Mouse (Mus musculus) WW6 (cell line): ENCODE data around the gene Actn4.

Source experiments
- DNase-seq: peaks from one replicate; pipeline ENCODE4 v3.0.0-alpha.2; 2013; ENCODE audit warnings: low read depth, low spot score

The Actn4 gene

GRCm38 (mm10) chr7:28961927-28962670 is at the start of gene Actn4:
TSS of gene Actn4 (minus strand) at chr7:28962340.
- DNase-seq: peak; percentile 96

- no peak for DNase-seq
These were observed 46.6 kb upstream of the Actn4 start for GRCm38 (mm10) chr7:29008714-29009113.

GRCm38 (mm10) chr7:29008171-29008570 is 46.0 kb upstream of the Actn4 start:
- DNase-seq: no peak

- no peak for DNase-seq
These were observed 45.3 kb upstream of the Actn4 start for GRCm38 (mm10) chr7:29007224-29008101.

DNA sequence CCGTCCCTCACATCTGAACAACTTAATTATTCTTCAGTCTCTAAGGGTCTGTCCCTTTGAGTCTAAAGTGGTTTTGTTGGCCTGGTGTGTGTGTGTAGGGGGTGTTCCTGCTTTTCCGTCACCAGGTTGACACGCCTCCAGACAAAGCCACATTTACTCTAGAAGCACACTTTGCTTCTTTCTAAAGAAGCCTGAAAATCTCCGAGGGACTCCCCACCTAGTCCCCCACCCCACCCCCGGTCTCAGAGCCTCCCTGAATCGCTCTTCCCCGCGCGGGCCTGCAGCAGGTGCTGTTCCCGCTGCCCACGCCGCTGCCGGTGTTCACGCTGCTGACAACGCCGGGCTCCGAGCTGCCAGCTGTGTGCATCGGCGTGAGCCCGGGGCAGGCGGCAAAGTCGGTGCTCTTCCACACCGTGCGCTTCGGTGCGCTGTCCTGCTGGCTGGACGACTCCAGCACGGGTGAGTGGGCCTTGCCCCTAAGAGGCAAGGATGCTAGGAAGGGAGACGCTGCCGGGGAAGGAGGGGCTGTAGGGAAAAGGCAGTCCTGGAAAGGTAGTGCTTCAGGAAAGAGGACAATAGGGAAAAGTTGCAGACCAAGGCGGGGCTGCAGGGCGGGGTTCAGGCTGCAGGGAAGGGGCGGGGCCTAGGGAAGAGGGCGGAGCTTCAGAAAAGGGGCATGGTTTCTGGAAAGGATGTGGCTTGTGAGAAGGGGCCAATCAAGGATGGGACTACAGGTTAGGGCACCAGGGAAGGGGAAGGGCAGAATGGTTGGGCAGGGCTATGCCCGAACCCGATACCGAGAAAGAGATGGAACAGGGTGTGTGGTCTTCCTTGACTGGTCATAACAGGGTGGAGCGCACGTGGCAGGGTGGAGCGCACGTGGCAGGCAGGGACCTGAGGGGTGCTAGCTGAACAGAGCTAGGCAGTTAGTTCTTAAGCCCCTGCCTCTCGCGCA is 38.8 kb upstream of the Actn4 start:
- peak; percentile 85 for DNase-seq

GRCm38 (mm10) chr7:28993402-28993801 is 31.3 kb upstream of the Actn4 start:
- DNase-seq: no peak

GRCm38 (mm10) chr7:28992997-28993396 is 30.9 kb upstream of the Actn4 start:
- no peak for DNase-seq

GRCm38 (mm10) chr7:28991616-28992015 is 29.5 kb upstream of the Actn4 start:
- DNase-seq: no peak

GRCm38 (mm10) chr7:28990766-28991273 is 28.7 kb upstream of the Actn4 start:
- no peak for DNase-seq

- no peak for DNase-seq
These were observed 23.1 kb upstream of the Actn4 start for GRCm38 (mm10) chr7:28985207-28985606.

GRCm38 (mm10) chr7:28984452-28984851 is 22.3 kb upstream of the Actn4 start:
- DNase-seq: no peak

GRCm38 (mm10) chr7:28983849-28984248 is 21.7 kb upstream of the Actn4 start:
- DNase-seq: no peak

DNA sequence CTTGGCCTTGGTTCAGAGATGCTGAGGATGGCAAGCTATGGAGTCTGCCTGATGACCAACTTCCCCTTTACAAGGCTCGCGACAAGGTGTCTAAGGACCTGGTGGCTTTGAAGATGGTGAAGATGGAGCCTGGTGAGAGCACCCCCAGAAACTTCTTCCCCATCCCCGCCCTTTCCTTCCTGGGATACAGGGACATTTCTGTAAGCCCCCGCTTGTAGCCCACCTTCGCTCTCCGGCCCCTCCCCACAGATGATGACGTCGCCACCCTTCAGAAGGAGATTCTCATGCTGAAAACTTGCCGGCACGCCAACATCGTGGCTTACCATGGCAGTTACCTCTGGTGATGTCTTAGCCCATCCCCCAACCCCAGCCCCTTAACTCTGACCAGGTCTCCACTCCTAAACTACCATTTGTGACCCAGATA is 21.0 kb upstream of the Actn4 start:
- no peak for DNase-seq

- DNase-seq: no peak
These were observed 20.3 kb upstream of the Actn4 start for GRCm38 (mm10) chr7:28982274-28983013.

DNA sequence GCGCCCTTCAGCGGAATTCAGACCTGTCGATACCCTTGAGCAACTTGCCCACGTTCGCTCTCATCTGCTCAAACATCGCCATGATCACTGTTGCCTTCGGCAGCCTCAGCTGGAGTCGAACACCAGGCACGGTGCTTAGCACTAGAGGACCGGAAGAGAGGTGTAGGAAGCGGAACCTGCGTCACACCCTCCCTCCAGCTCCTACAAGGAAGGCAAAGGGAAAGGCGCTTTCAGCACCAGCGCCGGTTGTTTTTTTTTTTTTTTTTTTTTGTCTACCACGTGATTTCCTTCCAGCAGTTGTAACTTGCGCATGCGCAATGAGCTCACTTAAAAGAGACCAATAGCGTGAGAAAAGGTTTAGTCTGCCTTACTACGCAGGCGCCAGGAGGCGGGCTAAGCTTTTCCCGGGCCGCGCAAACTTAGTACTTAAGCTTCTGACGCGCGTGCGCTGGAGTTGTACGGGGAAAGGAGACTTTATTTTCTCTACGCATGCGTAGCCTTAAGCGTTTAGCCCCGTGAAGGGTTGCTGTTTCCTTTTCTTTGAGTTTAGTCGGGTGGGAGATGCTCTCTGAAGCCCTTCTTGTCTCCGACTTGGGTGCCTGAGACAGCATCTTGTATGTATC is 19.6 kb upstream of the Actn4 start, which contains the start of the genes Eif3k and Map4k1:
TSS of gene Eif3k (minus strand) at position 214 of the 623 bp plus-strand sequence.
TSS of gene Map4k1 (plus strand) at position 400 of the 623 bp plus-strand sequence.
- DNase-seq: peak; percentile 99

GRCm38 (mm10) chr7:28977556-28977955 is 15.4 kb upstream of the Actn4 start:
- DNase-seq: no peak

GRCm38 (mm10) chr7:28973025-28973424 is 10.9 kb upstream of the Actn4 start:
- DNase-seq: no peak

DNA sequence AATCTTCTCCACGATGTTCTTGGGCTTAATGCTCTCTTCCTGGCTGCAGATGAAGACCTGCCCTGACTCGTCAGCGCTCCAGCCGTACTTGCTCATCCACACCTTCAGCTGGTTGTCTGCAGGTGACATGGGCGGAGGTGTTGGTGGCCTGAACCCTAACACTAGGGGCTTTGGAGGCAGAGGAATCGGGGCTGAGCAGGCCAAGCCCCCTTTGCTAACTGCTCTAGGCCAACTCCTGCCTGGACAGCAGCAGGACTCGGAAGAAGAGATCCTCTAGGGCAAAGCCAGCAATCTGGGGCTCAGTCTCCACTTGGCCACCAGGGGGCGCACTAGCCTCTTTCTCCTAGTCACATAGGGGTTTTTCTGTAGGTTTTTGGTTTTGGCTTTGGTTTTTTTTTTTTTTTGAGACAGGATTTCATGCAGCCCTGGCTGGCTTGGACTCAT is 10.4 kb upstream of the Actn4 start:
- no peak for DNase-seq

DNA sequence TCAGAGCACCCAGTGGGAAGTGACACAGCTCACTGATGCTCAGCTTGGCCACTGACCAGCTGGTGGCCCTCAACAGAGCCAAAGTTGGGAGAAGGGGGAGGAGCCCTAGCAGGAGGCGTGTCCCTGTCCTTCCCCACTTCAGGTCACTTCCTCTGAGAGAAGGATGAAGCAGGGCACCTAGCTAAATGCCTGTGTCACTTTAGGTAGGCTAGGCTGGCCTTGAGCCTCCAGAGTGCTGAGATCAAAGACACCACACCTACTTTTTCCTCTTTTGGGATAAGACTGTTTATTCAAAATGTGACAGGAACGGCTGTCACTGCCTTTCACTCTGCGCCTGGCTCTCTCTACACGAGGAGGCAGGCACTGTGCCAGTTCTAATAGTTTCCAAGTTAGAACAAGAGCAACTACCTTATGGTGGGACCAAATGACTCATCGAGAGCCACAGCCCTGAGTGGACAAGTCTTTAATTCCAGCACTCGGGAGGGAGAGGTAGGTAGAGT is 9.7 kb upstream of the Actn4 start:
- DNase-seq: no peak

GRCm38 (mm10) chr7:28971029-28971428 is 8.9 kb upstream of the Actn4 start:
- no peak for DNase-seq
